Mouse (Mus musculus) C2C12 (cell line): Measurements from ENCODE around the gene Ccdc81.

Source experiments
- CEBPB ChIP-seq: IDR thresholded peaks from one replicate; pipeline ENCODE4 v1.6.1; 2011; ENCODE audit warnings: low read depth, mild to moderate bottlenecking, control low read depth, moderate library complexity
- CTCF ChIP-seq: IDR thresholded peaks from one replicate; pipeline ENCODE4 v1.5.1; 2011; ENCODE audit not compliant: control insufficient read depth, insufficient read depth, insufficient read length
- MYOG ChIP-seq: IDR thresholded peaks from one replicate; pipeline ENCODE4 v1.6.1; 2011; ENCODE audit not compliant: control insufficient read depth, insufficient read length; ENCODE audit errors: extremely low read depth

GRCm38 (mm10) chr7:89903007-89903406, 422 bp downstream of the Ccdc81 start:
- no peak for TF ChIP-seq CTCF
- TF ChIP-seq CEBPB: no peak
- TF ChIP-seq MYOG: no peak
